8 mouse cellular contexts compared by ENCODE assay signal in the genomic region with DNA sequence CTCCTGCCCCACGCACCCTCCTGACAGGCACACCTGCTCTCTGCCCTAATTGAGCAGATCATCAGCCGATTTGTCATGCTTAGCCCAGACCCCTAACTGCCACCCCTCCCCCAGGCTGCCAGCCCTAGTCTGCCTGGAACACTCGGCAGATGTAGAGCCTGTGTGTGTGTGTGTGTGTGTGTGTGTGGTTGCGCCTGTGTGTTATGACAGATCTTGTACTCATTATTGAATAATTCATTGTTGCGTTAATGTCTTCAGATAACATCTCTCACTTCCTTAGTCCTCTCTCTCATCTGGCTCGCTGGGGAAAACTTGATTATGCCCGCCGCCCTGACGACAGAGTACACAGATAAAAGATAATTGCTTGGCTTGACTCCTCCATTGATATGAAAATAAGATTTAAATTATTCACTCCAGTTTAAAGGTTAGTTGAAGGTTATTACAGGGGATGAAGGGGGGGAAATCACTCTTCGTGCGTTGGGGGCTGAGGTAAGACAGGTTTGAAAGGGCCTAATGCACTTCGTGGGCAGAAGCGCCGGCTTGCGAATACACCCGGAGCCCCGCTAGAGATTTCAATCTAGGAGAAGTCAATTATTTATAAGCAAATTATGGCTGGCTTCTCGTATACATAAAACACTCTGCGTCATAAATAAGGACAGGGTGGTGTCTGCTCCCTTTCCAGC.
A peak's percentile ranks its signal among the peaks of the same experiment; 100 is the strongest.
DNase-seq lines count a peak whose midpoint lies in the region; ATAC-seq lines count a peak whose summit lies in the region.

No protein-coding gene starts in this region.

- peak; percentile 94 for ATAC-seq in forebrain, embryonic 12.5 days (ENCODE audit: low FRiP score)
- ATAC-seq in limb, embryonic 12.5 days (ENCODE audit: insufficient number of reproducible peaks, insufficient read depth, low FRiP score, low TSS enrichment, low read depth) = no peak
- no peak for ATAC-seq in heart, embryonic 12.5 days (ENCODE audit: insufficient number of reproducible peaks, low FRiP score)
- no peak for ATAC-seq in frontal cortex, adult (ENCODE audit: low TSS enrichment)

- H3K4me2 ChIP-seq in forebrain, embryonic 12.5 days = peak overlapping the region; percentile 36
- peak overlapping the region; percentile 30 for H3K4me2 ChIP-seq in limb, embryonic 12.5 days
- H3K4me2 ChIP-seq in heart, embryonic 12.5 days = no peak overlapping the region

- peak; percentile 55 for DNase-seq in right cerebral cortex, postnatal 4 days
- DNase-seq in right cerebral cortex, postnatal 25 days = no peak
- DNase-seq in retina, embryonic 14.5 days (ENCODE audit: low spot score) = peak; percentile 86
- no peak for DNase-seq in cerebellum, adult 9-10 months

- H3K9me3 ChIP-seq in forebrain, embryonic 12.5 days = no peaks in the 10 kb centered on the region
- no peaks in the 10 kb centered on the region for H3K9me3 ChIP-seq in limb, embryonic 12.5 days
- no peaks in the 10 kb centered on the region for H3K9me3 ChIP-seq in heart, embryonic 12.5 days (replicated peaks)

- H3K27ac ChIP-seq in forebrain, embryonic 12.5 days = peak overlapping the region; percentile 70
- H3K27ac ChIP-seq in limb, embryonic 12.5 days = no peak overlapping the region
- H3K27ac ChIP-seq in heart, embryonic 12.5 days (ENCODE audit: poor library complexity, severe bottlenecking) = no peak overlapping the region

- no peak overlapping the region for H3K4me3 ChIP-seq in forebrain, embryonic 12.5 days (replicated peaks)
- H3K4me3 ChIP-seq in limb, embryonic 12.5 days (replicated peaks) = no peak overlapping the region
- H3K4me3 ChIP-seq in heart, embryonic 12.5 days = no peak overlapping the region

- peaks cover 35% of the 10 kb centered on the region for H3K4me1 ChIP-seq in forebrain, embryonic 12.5 days
- H3K4me1 ChIP-seq in limb, embryonic 12.5 days (replicated peaks) = peaks cover 21% of the 10 kb centered on the region
- no peaks in the 10 kb centered on the region for H3K4me1 ChIP-seq in heart, embryonic 12.5 days (replicated peaks)

- WGBS in forebrain, embryonic 12.5 days = 18% methylated on average over 19 of the region's 19 CpGs
- 56% methylated on average over 19 of the region's 19 CpGs for WGBS in limb, embryonic 12.5 days
- WGBS in heart, embryonic 12.5 days = 62% methylated on average over 19 of the region's 19 CpGs

- H3K36me3 ChIP-seq in forebrain, embryonic 12.5 days (replicated peaks) = no peaks in the 10 kb centered on the region
- H3K36me3 ChIP-seq in limb, embryonic 12.5 days = no peaks in the 10 kb centered on the region
- no peaks in the 10 kb centered on the region for H3K36me3 ChIP-seq in heart, embryonic 12.5 days

- H3K9ac ChIP-seq in forebrain, embryonic 12.5 days = no peak overlapping the region
- H3K9ac ChIP-seq in limb, embryonic 12.5 days (replicated peaks) = no peak overlapping the region
- H3K9ac ChIP-seq in heart, embryonic 12.5 days = no peak overlapping the region

- H3K27me3 ChIP-seq in forebrain, embryonic 12.5 days = peaks cover 39% of the 10 kb centered on the region
- H3K27me3 ChIP-seq in limb, embryonic 12.5 days = peaks cover 32% of the 10 kb centered on the region
- H3K27me3 ChIP-seq in heart, embryonic 12.5 days (replicated peaks) = peaks cover 43% of the 10 kb centered on the region

Comparison
In these comparisons a context has a peak if more than half of its experiments do, and no peak if none do; other contexts are left out.
1. DNase-seq: peak in right cerebral cortex, postnatal 4 days (single experiment) and retina, embryonic 14.5 days (single experiment); none in right cerebral cortex, postnatal 25 days (single experiment) and cerebellum, adult 9-10 months (single experiment).